Mouse (Mus musculus) lung, postnatal 0 days (tissue): ENCODE data around the gene Mfsd4a.

Experiments used
- CTCF ChIP-seq: IDR thresholded peaks from 2 replicates; pipeline ENCODE4 v1.5.1; 2016; ENCODE audit warnings: antibody characterized with exemption, mild to moderate bottlenecking
- EP300 ChIP-seq: IDR thresholded peaks from 2 replicates; pipeline ENCODE4 v1.6.1; 2016; ENCODE audit warnings: antibody characterized with exemption, mild to moderate bottlenecking, control low read depth

DNA sequence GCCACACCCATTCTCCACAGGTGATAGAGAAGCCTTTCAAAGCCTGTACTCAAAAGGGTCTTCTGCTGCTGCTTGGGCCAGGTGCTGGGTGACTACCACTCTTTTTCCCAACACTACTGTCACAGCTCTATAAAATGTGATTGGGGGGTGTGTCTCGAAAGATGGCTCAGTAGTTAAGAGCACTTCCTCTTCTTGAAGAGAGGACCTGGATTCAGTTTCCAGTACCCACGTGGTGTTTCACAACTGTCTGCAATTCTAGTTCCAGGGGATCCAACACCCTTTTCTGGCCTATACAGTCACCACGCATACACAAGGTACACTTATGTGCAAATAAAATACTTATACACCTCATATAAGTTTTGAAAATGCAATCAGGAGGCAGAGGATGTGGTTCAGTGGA lies 13.5 kb downstream of the Mfsd4a start:
- TF ChIP-seq CTCF: no peak
- no peak for TF ChIP-seq EP300
